Mouse (Mus musculus) small intestine, adult 2 months (tissue): ENCODE measurements around the gene Esrp2.

Experiments
- CTCF ChIP-seq: fragments of 200-500 bp; IDR thresholded peaks from 2 replicates; pipeline ENCODE4 v1.5.1; 2012; ENCODE audit warnings: low read depth, mild to moderate bottlenecking, control low read depth, inconsistent platforms, low read length, moderate library complexity, mixed read lengths; ENCODE audit not compliant: insufficient replicate concordance, insufficient read length; ENCODE audit errors: extremely low read depth
- POLR2A ChIP-seq: fragments of 200-500 bp; IDR thresholded peaks from 2 replicates; pipeline ENCODE4 v1.6.1; 2012; ENCODE audit warnings: low read depth, mild to moderate bottlenecking, control low read depth, inconsistent platforms, low read length, moderate library complexity

GRCm38 (mm10) chr8:106102321-106102720, 34.5 kb downstream of the Esrp2 start:
- TF ChIP-seq CTCF (no peak), POLR2A (no peak)
